Mouse (Mus musculus) hematopoietic stem cell, adult 5-6 weeks (primary cell): ENCODE data around the gene Papolg. TPM values are rescaled to one million over a fixed set of nuclear protein-coding genes. Genes with fewer than 3 reads are reported as not detected.

Source experiments
- total RNA-seq: library from RNA; stranded (forward); fragments of 172-1452, 232-1000 nt; gene quantifications from 2 replicates; pipeline ENCODE4 v1.2.3, GENCODE M21; 2017

The Papolg gene
- total RNA-seq, 1 experiment from 2014 or later, result 31.7 TPM

Other genes with a start within 250 kb of the Papolg start
- gene Pus10, start 229.6 kb downstream of the Papolg start, total RNA-seq, result 46.1 and 56.0 TPM in 2 replicates
- gene Pex13, start 229.3 kb downstream of the Papolg start, total RNA-seq, result 18.6 and 25.7 TPM in 2 replicates
- gene Rel, start 124.3 kb downstream of the Papolg start, total RNA-seq, result 18.4 and 25.6 TPM in 2 replicates
- not detected in 2 replicates for gene A830031A19Rik, start 179.8 kb upstream of the Papolg start, total RNA-seq
- 69.0 and 78.6 TPM in 2 replicates for gene Bcl11a, start 182.8 kb upstream of the Papolg start, total RNA-seq